Mouse (Mus musculus) thymus, adult 18-20 months (tissue): ENCODE data around the gene Ehmt2.
"Not testable (repeated sequence)": the region's sequence is repeated elsewhere in the genome, so short reads cannot be mapped to it uniquely, and the experiment has no call there.

ENCODE experiments used
- DNase-seq, 2 experiments: peaks; one replicate each; pipeline ENCODE4 v3.0.0; 2022; ENCODE audit warnings: mixed read lengths in 2 of 2

Gene Ehmt2

DNA sequence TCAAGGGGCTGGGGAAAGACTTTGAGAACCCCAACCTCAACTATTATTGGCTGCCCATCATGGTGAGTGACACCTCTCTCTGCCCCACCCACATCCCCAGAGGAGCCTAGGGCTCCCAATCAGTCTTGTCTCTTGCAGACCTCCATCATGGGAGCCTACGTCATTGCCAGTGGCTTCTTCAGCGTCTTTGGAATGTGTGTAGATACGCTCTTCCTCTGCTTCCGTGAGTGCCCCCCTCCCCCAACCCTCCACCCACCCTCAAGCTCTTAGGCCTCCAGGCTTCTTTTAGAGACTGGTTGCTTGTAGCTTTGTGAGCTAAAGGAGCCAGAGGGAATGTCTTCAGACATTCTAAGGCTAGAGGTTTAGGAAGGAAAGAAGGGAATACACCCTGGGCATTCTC, 30.6 kb downstream of the Ehmt2 start:
- no peak for DNase-seq

DNA sequence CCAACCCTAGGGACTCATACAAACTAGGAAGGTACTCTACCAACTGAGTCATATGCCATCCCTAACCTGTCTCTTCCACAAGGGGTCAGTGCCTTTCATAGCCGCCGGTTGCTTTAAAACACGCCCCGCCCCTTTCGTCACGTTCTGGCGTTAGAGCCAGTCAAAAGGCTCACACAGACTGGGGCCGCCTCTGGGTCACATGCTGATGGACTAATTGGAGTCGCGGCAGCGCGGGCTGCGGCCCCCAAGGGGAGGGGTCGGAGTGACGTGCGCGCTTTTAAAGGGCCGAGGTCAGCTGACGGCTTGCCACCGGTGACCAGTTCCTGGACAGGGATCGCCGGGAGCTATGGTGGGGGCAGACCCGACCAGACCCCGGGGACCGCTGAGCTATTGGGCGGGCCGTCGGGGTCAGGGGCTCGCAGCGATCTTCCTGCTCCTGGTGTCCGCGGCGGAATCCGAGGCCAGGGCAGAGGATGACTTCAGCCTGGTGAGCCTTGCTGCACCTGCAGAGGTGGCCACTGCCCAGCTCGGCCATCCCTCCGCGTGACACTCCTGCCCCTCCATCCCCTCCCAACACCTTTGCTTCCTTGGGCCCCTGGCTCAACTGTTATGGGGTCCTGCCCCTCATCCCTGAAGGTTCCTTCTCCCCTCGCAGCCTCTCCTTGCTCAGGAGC, 32.9 kb downstream of the Ehmt2 start, which contains the start of gene Neu1:
TSS of gene Neu1 (plus strand) at position 193 of the 674 bp plus-strand sequence.
- DNase-seq, result peak; percentile 93 to 96

DNA sequence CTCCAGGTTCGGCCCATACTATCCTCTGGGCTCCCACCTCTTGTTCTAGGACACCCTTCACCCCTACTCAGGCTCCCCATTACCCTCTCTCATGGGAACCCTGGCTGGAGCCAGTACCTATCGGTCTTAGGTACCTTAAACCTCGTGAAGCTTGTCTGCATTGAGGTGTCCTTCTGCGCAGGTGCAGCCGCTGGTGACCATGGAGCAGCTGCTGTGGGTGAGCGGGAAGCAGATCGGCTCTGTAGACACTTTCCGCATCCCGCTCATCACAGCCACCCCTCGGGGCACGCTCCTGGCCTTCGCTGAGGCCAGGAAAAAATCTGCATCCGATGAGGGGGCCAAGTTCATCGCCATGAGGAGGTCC, 33.4 kb downstream of the Ehmt2 start:
- DNase-seq, result peak; percentile 39 to 53

DNA sequence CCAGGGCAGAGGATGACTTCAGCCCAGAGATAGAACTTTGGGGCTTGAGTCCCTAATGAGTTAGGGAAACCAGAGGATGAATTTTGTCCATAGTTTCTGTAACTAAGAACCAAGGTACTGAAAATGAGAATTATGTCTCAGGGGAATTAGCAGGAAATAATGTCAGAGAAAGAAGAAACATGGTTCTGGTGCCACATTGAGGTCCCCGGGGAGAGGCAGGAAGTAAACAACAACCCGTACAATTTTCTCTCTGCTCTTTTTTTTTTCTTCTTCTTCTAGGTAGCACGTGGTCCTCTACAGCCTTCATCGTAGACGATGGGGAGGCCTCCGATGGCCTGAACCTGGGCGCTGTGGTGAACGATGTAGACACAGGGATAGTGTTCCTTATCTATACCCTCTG, 34.0 kb downstream of the Ehmt2 start:
- DNase-seq, result peak in 1 of 2 experiments; percentile 18

DNA sequence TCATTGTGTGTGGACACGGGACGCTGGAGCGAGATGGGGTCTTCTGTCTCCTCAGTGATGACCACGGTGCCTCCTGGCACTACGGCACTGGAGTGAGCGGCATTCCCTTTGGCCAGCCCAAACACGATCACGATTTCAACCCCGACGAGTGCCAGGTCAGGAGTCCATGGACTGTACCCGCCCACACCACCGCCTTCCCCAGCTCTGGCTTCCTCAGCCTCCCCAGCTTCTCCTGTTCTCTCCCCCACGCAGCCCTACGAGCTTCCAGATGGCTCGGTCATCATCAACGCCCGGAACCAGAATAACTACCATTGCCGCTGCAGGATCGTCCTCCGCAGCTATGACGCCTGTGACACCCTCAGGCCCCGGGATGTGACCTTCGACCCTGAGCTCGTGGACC, 35.8 kb downstream of the Ehmt2 start:
- DNase-seq, result no peak

DNA sequence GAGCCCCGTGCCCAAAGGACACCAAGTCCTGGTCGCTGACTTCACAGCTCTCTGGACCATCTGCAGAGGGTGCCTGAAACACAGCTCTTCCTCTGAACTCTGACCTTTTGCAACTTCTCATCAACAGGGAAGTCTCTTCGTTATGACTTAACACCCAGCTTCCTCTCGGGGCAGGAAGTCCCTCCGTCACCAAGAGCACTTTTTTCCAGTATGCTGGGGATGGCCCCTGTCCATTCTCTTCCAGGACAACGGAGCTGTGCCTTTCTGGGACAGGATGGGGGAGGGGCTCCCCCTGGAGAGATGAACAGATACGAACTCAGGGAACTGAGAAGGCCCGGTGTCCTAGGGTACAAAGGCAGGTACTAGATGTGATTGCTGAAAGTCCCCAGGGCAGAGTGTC, 36.6 kb downstream of the Ehmt2 start:
- DNase-seq, result no peak

DNA sequence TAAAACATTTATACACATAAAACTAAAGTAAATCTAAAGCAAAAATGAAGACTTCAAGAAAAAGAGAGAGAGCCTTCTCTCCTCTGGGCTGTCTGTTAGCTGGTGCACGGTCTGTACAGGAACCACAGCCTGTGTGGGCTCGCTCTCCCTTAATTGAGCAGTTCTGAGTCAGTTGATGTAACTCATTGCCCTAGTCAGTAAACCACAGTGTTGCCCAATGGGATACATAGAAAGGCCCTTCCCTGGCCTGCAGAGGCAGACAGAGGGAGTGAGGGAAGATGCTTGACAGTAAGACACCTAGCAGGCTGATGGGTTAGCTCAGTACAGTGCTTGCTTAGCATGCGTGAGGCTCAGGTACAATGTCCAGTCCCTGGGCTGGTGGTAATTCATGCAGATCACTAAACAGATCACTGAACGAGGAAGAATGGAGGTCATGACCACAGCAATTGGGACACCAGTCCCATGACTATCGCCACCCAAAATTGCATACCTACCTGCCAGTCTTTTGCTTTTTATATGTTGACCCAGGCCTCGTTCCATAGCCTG, 39.8 kb downstream of the Ehmt2 start:
- no peak for DNase-seq

DNA sequence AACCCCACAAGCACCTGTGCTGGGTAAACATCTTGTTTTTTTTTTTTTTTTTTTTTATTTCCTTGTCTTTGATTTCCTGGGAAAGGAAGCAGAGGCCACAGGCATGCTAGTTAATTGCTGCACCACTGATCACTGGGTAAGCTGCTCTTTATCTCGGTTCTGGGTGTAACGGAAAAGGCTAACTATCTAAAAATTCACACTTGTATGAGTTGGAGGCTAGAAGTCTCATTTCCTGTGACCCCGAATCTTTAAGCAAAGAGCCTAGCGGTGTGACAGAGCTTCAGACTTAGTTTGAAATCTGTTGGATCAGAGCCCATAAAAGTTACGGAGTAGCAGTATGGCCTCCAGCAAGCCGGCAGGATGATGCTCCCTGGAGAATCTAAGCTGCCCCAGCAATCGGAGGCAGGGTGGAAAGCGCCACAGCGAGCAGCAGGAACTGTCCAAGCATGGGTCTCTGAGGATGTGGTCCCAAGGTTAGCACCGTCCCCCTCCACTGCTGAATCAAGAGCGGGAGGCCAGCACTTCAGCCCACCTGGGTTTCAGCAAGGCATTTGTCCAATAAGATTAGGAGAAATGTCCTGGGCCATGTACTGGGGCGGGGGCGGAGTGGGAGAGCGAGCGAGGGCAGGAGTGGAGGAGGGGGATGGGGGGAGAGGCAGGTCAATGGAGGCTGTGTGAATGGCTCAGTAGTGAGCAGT, 43.2 kb downstream of the Ehmt2 start:
- no peak for DNase-seq

DNA sequence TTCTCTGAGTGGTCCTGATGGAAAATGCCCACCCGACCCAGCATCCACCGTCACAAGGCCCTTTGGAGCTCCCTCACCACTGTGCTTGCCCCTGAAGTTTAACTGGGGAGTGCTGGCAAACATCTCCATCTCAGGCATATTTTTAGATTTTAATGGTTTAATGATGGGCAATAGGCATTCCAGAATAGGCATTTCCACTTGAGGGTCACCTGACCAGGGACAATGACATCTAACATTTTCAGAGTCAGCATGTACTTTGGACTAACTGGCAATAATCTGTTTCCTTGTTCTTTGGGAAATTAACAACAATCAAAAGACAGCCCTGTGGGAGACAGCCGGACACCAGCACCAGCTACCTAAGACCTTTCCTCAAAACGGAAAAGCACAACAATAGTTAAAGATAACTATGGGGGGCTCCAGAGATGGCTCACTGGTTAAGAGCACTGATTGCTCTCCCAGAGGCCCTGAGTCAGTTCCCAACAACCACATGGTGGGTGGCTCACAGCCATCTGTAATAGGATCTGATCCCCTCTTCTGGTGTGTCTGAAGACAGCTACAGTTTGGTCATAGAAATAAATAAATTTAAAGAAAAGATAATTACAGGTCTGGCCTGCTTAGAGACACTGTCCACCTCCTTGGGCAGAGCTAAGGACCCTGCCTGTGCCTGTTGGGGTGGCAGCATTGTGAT, 45.0 kb downstream of the Ehmt2 start:
- DNase-seq, result no peak

DNA sequence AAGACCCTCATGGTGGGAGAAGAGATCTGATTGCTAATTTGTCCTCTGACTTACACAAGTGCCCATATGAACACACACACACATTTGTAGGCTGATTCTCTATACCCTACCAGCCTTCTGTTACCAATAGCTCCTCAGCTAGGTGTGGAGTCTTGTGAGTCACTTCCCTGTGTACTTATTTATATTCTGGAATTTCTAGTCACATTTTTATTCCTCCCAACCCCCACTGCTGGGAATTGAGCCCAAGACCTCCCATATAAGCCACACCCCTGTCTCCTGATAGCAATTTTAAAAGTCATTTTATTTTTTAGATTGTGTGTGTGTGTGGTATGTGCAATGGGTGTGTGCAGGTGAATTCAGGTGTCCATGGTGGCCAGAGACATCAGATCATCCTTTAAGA, 46.1 kb downstream of the Ehmt2 start:
- DNase-seq, result no peak

DNA sequence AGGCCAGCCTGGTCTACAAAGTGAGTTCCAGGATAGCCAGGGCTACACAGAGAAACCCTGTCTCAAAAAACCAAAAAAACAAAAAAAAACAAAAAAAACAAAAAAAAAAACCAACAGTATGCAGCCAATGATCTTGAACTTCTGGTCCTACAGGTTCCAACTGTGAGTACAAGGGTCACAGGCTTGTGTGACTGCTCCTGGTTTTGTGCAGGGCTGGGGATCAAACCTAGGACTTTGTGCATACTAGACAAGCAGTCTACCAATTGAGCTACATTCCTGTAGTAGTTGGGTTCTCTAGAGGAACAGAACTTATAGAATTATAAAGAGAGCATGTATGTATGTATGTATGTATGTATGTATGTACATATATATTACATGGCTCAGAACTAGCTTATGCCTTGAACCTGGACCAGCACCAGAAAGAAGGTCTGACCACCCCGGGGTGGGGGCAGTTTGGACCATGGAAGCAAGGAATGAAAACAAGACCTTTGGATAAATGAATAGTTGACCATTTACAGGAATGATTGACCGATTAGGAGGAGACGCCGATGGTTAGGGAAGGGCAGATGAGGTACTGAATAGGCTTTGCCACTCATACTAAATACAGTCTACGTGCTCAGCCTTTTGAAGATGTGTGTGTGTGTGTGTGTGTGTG, 48.3 kb downstream of the Ehmt2 start:
- no peak for DNase-seq

DNA sequence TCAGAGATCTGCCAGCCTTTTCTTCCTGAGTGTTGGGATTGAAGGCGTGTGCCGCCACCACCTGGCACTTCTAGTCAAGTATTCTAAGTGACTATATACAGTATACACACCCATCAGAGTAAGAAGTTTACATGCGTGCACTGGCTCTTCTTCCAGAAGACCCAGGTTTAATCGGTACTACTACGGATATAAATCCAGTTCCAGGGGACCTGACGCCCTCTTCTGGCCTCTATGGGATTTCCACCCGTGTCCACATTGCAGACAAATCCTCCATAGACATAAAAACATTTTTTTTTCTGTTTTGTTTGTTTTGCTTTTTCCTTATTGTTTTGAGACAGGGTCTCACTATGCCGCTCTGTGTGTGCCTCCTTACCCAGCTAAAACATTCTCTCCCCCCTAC, 49.3 kb downstream of the Ehmt2 start:
- DNase-seq, result no peak

DNA sequence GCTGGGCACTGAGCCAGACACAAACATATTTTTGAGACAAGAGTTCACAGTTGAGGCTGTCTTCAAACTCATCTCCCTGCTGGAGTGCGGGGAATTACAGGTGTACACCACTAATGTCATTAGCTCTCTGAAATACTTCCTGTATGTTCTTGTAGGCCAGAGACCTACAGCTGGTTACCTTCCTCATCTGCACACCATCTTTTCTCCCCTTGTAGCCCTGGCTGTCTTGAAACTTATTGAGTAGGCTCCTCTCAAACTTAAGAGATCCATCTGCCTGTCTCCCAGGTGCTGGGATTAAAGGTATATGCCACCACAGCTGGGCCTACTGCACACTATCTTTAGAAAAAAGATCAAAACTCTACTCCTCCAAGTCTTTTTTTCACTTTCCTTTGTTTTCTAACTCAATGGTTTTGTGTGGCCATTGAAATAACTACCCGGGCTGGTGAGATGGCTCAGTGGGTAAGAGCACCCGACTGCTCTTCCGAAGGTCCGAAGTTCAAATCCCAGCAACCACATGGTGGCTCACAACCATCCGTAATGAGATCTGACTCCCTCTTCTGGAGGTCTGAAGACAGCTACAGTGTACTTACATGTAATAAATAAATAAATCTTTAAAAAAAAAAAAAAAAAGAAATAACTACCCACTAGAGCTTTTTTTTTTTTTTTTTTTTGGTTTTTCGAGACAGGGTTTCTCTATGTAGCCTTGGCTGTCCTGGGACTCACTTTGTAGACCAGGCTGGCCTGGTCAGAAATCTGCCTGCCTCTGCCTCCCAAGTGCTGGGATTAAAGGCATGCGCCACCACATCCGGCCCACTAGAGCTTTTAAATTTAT, 50.7 kb downstream of the Ehmt2 start:
- DNase-seq, result not testable (repeated sequence)

DNA sequence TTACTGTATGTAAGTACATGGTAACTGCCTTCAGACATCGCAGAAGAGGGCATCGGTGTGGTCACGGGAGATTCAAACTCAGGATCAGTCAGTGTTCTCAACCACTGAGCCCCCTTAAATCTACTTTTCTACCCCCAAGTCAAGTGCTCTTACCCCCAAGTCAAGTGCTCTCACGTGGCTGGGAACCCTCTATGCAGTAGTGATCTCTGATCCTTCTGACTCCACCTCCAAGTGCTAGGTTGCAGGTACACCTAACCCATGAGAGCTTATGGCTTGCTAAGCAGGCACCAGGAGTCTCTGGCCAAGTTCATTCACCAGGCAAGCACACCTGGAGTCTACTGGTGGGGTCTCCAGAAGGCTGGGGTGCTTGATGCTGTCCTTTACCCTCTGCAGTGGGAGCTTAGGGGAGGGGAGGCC, 51.3 kb downstream of the Ehmt2 start:
- DNase-seq, result no peak

DNA sequence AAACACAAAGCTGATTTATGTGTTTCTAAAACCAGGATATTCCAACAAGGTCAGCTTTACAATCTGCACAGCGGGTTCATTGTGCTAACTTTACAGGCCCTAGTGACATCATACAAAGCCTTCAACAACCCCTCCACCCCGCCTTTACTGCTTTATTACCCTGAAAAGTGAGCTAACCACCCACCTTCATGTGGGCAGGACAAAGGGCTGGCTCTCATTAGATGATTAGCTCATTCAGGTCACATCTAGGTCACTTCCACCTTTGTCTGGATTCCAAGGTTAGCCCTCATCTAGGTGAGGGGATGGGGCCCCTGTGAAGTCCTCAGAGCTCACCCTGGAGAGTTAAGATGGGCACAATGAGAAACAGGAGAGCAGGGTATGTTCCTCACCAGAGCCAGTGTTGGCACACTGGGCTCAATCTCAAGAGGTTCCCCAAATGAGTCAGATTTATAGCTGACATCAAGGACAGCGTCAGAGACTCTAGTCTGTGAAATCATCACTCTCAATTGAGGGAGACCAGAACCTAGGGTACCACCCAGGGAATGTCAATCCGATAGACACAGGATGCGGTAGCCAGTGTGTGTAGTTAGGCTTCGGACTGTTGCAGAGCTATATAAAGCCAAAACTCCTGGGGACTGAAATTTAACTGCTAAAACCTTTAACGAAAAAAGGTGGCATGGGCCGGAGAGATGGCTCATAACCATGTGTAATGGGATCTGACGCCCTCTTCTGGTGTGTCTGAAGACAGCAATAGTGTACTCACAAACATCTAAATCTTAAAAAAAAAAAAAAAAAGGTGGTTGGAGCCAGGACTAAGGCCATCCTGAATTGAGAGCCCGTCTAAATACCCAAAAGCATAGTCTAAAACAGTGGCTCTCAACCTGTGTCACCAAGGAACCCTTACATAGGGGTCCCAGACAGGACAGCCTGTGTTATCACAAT, 52.5 kb downstream of the Ehmt2 start:
- no peak for DNase-seq

DNA sequence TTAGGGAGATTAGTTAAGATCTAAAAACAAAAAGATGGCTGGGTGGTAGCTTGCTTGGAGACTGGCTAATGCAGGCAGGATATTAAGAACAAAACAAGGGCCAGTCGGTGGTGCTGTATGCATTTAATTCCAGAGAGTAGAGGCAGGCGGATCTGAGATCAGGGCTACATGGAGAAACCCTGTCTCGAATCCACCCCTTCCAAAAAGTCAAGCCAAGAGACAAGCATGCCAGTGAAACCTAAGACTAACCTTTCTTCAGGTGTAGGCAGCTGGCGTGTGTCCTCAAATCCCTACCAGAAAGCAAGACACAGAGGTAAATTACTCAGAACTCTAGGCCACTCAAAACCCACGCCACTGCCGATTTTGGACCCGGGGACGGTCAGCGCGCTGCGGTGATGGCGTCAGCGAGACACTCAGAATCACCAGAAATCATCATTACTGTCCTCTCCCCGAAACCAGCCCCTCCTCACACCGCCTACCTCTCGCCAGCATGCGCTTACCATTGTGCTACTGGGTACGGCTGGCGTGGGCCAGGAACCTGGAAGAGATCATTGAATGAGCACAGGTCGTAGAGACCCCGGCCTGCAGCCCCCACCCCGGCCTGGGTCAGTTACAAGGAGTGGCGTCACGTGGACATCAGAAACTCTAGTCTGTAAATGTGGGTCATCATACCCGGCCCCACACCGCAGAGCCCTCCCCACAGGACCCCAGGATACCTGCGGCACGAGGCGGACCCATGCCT, 53.5 kb downstream of the Ehmt2 start:
- peak in 1 of 2 experiments; percentile 59 for DNase-seq

DNA sequence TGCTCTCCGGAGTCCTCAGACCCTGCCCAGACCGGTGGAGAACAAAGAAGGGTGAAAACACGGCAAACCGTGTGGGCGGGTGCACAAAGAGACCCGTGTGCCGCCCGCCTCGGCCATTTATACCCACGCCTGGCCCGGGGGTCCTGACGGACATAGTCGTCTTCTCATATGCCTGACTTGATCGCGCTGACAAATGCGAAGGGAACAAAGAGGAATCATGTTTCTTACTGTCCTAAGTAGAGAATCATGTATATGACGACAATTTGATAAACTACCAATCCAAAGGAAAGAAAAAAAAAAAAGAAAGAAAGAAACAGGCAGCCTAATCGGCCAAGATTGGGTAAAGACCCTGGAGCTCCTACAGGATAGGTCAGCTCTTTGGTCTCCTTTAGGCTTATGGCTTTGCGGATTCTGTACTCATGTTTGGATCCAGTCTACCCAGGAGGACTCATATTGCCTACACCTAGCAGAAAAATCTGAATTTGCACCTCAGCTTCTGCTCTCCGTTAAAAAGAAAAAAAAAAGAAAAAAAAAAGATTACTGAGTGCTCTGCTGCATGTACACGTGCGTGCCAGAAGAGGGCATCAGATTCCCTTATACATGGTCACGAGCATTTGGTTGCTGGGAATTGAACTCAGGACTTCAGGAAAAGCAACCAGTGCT, 54.2 kb downstream of the Ehmt2 start:
- peak in 1 of 2 experiments; percentile 44 for DNase-seq

DNA sequence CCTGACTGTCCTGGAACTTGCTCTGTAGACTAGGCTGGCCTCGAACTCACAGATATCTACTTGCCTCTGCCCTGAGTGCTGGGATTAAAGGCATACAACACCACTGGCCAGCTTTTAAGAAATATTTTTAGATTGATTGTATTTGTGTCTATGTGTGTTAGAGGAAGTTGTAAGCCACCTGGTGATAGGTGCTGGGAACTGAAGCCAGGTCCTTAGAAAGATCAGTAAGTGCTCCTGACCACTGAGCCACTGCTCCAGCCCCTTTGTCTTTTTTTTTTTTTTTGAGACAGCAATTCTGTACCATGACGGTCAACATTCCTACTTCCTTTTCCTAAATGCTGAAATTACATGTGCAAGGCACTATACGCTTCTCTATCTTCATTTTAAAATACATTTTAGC, 55.0 kb downstream of the Ehmt2 start:
- DNase-seq, result no peak

DNA sequence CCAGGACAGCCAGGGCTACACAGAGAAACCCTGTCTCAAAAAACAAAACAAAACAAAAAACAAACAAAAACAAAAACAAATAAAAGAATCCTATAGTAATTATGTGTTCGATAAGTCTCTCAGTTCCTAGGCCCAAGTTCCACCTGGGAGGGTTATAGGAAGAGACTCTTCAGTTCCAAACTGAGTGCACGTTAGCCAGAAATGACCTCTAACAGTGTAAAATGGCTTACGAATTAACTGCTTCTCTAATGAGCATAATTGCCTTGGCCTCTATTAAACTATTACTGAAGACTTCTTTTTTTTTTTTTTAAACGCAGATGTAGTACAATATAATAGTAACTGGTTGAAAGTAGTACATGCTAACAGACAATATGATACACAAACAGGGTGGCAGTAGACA, 55.6 kb downstream of the Ehmt2 start:
- no peak for DNase-seq

DNA sequence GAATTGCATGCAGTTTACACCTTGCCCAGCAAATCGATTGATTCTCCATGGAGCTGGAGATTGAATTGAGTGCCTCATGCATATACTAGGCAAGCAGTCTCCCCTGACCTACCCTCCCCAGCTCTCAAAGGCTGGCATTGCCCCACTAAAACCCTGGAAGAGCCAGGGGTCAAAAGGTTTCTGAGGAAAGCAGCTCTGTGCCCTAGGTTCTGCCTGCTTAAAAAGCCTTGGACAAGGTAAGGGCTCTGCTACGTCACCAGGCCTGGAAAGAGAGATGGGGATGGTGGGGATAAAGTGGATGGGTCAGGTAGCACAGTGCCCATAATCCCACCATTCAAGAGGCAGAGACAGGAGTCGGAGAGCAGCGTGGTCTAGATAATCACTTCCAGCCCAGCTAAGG, 56.6 kb downstream of the Ehmt2 start:
- no peak for DNase-seq
